Mouse (Mus musculus) monocyte, adult 5-6 weeks (primary cell): ENCODE data around the gene Ankef1. TPM values are rescaled to one million over a fixed set of nuclear protein-coding genes. Genes with fewer than 3 reads are reported as not detected.

ENCODE experiments used
- ATAC-seq: fragments of 153-309, 156-312 bp; replicated peaks from 2 replicates; pipeline ENCODE4 v1.8.0; 2017; ENCODE audit warnings: mild to moderate bottlenecking; ENCODE audit not compliant: low TSS enrichment, insufficient number of reproducible peaks, severe bottlenecking, poor library complexity, low FRiP score
- total RNA-seq: library from RNA; stranded (forward); fragments of 200-1000, 200-491, 200-594 nt; gene quantifications from 3 replicates; pipeline ENCODE4 v1.2.3, GENCODE M21; 2017

Ankef1 gene
- total RNA-seq, 1 experiment from 2014 or later, result 0.38 TPM

DNA sequence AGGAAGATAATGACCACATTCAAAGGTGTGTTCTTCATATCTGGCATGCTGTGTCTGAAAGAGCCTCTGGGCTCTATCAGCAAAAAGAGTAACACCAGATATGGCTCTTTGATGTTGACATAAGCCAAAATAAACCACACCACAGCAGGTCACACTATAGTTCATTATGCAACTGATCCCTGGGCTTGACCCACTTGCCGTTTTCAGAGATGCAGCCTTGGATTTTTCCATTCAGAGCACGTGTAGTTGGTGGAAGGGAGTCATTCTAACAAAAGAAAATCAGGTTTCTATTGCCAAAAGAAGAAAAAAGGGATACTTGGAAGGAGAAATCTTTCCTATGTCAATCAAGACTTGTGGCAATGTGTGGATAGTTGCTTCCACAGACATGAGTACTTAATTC is 87.1 kb downstream of the Ankef1 start:
- no peak for ATAC-seq

DNA sequence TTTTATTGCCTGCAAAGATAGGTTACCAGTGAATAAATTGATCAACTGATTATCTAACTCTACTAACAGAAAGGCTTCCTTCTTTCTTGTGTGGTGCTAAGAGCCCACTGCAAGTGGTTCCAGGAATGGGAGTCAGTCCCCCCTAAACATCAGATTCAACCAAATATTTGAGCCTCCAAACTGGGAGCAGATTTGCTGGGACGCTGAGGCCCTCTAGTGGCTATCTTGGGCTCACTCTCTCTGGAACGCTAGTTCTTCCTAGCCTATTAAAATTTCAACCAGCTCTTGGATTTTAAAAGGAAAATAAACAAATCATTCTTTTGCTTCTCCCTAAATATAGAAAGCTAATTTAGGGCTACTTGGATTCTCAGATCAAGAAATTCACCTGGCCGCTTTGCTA is 94.7 kb downstream of the Ankef1 start:
- no peak for ATAC-seq

DNA sequence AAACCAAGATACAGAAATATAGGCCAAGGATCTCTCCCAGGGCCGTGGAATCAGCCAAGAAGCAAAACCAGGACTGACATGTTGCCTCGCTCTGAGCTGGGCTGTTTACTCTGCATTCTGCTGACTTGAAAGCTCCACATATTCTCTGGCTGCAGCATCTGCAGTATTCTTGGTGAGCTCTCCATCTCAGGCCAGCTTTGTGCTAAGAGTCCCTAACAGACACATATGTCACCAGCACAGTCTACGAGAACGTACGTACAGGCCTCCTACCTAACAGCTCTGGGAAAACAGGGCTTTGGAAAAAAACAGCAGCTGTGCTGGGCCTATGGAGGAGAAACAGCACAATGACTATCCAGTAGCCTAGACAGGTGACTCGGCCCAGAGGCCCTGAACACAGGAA is 97.0 kb downstream of the Ankef1 start:
- no peak for ATAC-seq

DNA sequence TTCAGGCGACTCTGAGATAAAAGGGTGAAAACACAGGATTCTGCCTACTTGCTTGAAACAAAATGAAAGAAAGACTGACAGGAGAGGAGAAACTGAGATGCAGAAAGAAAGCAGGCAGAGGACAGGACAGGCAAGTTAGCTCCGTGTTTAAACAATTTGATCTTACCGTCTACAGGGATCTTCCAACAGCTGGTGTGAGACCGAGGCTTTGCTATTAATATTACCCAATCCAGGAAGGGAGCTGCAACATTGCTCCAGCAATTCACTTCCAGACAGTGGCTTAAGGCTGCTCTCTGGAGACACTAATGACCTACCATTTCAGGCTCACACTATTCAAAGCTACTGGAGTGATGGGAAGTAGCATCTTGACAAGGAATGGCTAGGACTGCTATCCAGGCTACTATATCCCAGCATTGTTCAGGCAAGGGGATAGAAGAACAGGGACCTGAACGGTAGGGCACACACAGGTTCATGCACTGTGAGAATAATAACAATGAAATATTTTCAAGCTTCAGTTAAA is 99.0 kb downstream of the Ankef1 start:
- no peak for ATAC-seq

DNA sequence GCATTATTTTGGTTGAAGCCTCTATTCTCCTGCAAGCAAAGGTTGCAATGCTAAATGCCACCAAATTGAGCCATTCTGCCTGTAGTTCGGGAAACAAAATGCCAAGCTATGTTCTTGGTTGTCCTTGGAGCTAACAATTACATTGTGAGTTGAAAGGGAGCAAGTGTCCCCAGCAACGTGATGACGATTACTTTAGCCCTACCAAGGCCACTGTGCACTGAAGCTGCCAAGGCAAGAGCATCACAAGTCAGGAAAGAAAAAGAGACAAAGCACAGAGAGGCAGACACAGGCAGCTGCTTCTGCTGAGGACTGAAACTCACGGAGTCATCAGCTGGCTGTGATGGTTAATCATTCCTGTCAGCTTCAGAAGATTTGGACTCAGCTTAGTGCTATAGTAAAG is 99.5 kb downstream of the Ankef1 start:
- no peak for ATAC-seq

Other genes with a start within 250 kb of the Ankef1 start
- 0.67 TPM in 1 of 3 replicates, not detected in the others for gene Pak7, start 113.9 kb upstream of the Ankef1 start, total RNA-seq
- not detected in 3 replicates for gene Snap25, start 211.5 kb downstream of the Ankef1 start, total RNA-seq